Mouse (Mus musculus): ENCODE measurements around the gene Tgtp1. TPM values are rescaled to one million over a fixed set of nuclear protein-coding genes. Genes with fewer than 3 reads are reported as not detected.

Gene Tgtp1
- polyA plus RNA-seq (2012; rRNA removed) = 0.50 and 0.55 TPM in 2 replicates

DNA sequence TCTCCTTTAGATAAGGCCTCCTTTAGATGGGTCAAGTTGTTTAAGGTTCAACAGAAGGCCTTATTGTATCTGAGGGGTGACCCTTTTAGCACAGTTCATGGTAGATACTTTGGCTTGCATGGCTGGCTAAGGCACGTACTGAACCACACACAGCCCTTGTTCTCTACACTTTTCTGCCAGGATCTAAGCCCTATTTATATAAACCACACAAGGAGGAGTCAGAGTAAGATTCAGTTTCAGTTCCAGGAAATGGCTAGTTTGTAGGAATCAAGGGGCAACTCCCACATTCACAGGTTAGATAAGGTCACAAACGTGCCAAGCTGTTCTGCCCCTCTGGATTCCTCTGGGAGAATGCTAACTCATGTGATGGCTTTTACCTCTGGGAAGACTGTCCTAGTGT is at the start of gene Tgtp1:
Gene Tgtp1 (minus strand): TSS at position 155 of the 400 bp plus-strand sequence.

DNA sequence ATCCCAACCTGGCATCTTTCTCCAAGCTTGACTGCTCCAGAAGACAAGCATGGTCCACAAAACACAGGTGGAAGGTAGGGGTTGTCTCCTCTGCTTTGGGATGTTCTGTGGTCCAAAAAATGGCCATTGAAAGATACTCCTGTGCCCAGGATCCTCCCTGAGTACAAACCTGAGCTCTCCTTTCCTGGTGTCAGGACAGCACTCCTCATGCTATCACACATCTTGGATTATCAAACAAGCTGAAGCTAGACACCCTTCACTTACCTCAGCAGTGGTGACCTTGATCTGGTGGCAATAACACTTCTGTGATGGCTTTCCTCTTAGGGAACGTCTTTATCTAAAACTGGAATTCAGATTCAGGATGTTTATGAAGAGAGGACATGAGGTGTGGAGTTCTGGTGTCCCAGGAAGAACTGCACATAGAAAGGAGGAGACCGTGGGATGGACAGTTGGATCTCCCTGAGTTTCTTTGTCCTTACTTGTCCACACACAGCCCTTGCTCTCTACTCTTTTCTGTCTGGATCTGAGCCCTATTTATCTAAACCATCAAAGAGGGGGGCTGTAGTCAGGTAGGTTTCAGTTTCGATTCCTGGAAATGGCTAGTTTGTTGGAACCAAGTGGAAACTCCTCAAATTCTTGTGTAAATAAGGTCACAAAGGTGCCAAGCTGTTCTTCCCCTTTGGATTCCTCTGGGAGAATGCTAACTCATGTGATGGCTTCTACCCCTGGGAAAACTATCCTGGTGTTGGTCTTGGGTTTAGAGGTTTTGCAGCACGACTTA is 2.0 kb downstream of the Tgtp1 start, which contains the start of gene Gm12185:
Gene Gm12185 (minus strand): TSS at position 487 of the 781 bp plus-strand sequence.

GRCm38 (mm10) chr11:48979251-48979650 is 14.7 kb downstream of the Tgtp1 start, which contains the start of gene 9930111J21Rik1:
TSS of gene 9930111J21Rik1 (minus strand) at chr11:48979398.

GRCm38 (mm10) chr11:48978240-48978939 is 15.6 kb downstream of the Tgtp1 start, which contains the start of gene Olfr56:
TSS of gene Olfr56 (plus strand) at chr11:48978889.

DNA sequence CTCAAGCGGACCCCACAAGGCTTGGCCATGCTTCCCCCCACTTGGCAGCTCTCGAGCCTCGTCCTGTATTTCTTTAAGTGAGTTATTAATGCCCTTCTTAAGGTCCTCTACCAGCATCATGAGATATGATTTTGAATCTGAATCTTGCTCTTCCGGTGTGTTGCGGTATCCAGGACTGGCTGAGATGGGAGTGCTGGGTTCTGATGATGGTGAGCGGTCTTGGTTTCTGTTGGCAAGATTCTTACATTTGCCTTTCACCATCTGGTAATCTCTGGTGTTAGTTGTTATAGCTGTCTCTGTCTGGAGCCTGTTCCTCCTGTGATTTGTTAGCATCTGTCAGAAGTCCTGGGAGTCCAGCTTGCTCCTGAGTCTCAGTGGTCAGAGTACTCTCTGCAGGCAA is 47.9 kb downstream of the Tgtp1 start, which contains the start of gene Psme2b:
Gene Psme2b (minus strand): TSS at position 101 of the 400 bp plus-strand sequence.

Other genes with a start within 250 kb of the Tgtp1 start
- gene Rack1, start 193.8 kb downstream of the Tgtp1 start, polyA plus RNA-seq (2012; rRNA removed) = 1,034 and 1,157 TPM in 2 replicates
- gene Trim41, start 176.8 kb downstream of the Tgtp1 start, polyA plus RNA-seq (2012; rRNA removed) = 9.3 and 10.6 TPM in 2 replicates
- gene Trim7, start 168.0 kb downstream of the Tgtp1 start, polyA plus RNA-seq (2012; rRNA removed) = 0.12 and 0.15 TPM in 2 replicates
- gene Gm12184, start 167.5 kb downstream of the Tgtp1 start, polyA plus RNA-seq (2012; rRNA removed) = 11.3 and 14.5 TPM in 2 replicates
- gene Irgm1, start 122.5 kb downstream of the Tgtp1 start, polyA plus RNA-seq (2012; rRNA removed) = 13.2 and 17.2 TPM in 2 replicates
- 0.19 and 0.29 TPM in 2 replicates for gene Gm5431, start 92.0 kb downstream of the Tgtp1 start, polyA plus RNA-seq (2012; rRNA removed)
- gene Psme2b, start 48.0 kb downstream of the Tgtp1 start, polyA plus RNA-seq (2012; rRNA removed) = 0.66 and 1.5 TPM in 2 replicates
- 0.15 and 0.20 TPM in 2 replicates for gene Olfr56, start 15.3 kb downstream of the Tgtp1 start, polyA plus RNA-seq (2012; rRNA removed)
- gene 9930111J21Rik1, start 14.8 kb downstream of the Tgtp1 start, polyA plus RNA-seq (2012; rRNA removed) = 0.29 and 0.32 TPM in 2 replicates
- 0.01 TPM in 2 replicates for gene Gm12185, start 1.9 kb downstream of the Tgtp1 start, polyA plus RNA-seq (2012; rRNA removed)
- gene 9930111J21Rik2, start 57.1 kb upstream of the Tgtp1 start, polyA plus RNA-seq (2012; rRNA removed) = 0.64 and 0.95 TPM in 2 replicates
- 0.33 and 0.53 TPM in 2 replicates for gene Tgtp2, start 70.0 kb upstream of the Tgtp1 start, polyA plus RNA-seq (2012; rRNA removed)
- gene Ifi47, start 82.4 kb upstream of the Tgtp1 start, polyA plus RNA-seq (2012; rRNA removed) = 3.7 and 4.6 TPM in 2 replicates
- 0.02 TPM in 1 of 2 replicates, not detected in the other for gene Olfr1396, start 120.7 kb upstream of the Tgtp1 start, polyA plus RNA-seq (2012; rRNA removed)
- gene Olfr1395, start 148.1 kb upstream of the Tgtp1 start, polyA plus RNA-seq (2012; rRNA removed) = not detected in 2 replicates
- gene Olfr1394, start 160.2 kb upstream of the Tgtp1 start, polyA plus RNA-seq (2012; rRNA removed) = not detected in 2 replicates
- gene Btnl9, start 193.0 kb upstream of the Tgtp1 start, polyA plus RNA-seq (2012; rRNA removed) = 0.63 and 0.68 TPM in 2 replicates
- 5.8 and 6.9 TPM in 2 replicates for gene Zfp62, start 209.1 kb upstream of the Tgtp1 start, polyA plus RNA-seq (2012; rRNA removed)

Data from liver, embryonic 14 days (tissue).